Mouse (Mus musculus) G1E-ER4 (cell line): ENCODE measurements around the gene Ntn1. TPM values are rescaled to one million over a fixed set of nuclear protein-coding genes. Genes with fewer than 3 reads are reported as not detected.

ENCODE experiments used
- GATA1 ChIP-seq: IDR thresholded peaks from one replicate; pipeline ENCODE4 v1.8.0; 2012; ENCODE audit warnings: low read length, inconsistent platforms
- polyA plus RNA-seq: library from polyadenylated mRNA; stranded (reverse); fragments of >175 nt; gene quantifications from 2 replicates; pipeline ENCODE4 v1.2.3, GENCODE M21; 2012

The Ntn1 gene
- polyA plus RNA-seq, 1 experiment, result not detected

DNA sequence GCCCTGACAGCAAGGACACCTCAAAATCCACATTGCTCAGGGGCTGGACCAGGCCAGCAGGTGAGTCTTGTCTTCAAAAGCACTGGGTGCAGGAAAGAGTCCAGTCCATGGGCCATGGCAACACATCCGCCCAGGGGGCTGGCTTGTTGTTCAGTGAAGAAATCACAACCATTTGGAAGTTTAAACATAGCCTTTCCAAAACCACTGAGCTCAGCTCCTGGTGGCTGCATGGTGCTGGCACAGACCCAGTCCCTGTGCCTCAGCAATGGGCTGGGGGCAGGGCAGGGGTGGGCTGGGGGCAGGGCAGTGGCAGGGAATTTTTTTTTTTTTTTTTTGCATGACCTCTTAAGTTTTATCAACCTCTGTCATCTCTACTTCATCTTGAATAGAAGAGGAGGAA is 192.0 kb downstream of the Ntn1 start:
- TF ChIP-seq GATA1, result no peak

DNA sequence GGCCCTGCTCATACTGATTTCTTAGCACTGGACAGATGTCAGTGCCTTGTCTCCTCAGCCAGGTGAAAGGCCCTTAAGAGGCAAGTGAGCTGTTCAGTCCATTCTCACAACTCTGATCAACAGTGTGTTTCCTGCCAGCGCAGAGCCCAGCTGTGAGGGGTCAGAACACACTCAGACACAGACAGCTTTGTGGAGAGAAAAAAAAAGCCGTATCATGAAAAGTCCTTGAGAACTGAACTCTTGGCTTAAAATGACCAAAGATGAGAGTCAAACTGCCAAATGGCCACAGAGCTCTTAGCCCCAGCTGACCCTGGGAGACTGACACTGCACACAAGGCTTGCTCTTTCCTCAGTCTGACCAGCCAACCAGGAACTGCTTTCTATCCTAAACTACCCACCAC is 192.6 kb downstream of the Ntn1 start:
- TF ChIP-seq GATA1, result no peak

DNA sequence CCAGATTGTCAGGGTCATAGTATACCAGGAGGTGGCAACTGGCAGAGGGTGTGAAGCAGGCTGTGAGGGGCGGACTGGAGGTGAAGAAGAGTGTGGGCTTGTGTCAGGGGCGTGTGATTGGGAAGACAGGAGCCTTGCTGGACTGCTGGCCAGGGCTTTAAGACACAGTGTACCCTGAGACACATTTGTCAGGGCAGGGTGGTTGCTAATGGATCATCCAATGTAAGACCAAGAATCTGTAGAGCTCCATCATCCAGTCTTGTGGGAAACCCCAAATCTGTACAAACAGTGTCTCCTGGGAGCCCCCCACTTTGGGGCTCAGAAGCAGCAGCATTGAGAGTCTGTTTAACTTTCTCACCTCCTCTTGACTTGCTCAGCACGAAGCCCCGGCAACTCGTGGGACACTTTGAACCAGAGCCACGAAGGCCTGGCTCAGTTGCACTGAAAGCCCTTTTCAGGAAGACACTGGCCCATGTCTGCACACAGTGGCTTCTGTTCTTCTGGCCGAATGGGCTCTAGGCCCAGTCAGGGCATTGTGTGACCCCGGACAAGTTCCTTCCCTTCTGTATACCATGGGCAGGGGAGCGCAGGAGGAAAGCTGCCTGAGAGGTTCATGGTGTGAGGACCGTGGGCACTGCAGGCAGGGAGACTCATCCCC is 194.9 kb downstream of the Ntn1 start:
- TF ChIP-seq GATA1, result no peak

DNA sequence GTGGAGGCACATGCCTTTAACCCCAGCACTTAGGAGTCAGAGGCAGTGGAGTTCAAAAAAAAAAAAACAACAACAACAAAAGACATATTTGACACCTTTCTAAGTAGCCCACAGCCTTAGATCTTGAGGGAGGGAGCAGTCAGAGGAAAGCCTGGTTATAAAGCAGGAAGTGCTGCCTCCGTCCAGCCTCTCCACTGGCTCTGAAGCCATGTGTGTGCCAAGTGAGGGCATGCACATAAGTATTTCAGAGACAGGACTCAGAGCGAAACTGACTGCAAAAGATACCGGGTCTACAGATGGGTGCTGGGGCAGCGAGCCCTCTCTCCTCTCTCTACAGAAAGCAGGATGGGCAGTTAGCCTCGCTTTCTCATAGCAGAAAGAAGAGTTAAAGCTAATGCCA is 196.2 kb downstream of the Ntn1 start:
- TF ChIP-seq GATA1, result no peak

DNA sequence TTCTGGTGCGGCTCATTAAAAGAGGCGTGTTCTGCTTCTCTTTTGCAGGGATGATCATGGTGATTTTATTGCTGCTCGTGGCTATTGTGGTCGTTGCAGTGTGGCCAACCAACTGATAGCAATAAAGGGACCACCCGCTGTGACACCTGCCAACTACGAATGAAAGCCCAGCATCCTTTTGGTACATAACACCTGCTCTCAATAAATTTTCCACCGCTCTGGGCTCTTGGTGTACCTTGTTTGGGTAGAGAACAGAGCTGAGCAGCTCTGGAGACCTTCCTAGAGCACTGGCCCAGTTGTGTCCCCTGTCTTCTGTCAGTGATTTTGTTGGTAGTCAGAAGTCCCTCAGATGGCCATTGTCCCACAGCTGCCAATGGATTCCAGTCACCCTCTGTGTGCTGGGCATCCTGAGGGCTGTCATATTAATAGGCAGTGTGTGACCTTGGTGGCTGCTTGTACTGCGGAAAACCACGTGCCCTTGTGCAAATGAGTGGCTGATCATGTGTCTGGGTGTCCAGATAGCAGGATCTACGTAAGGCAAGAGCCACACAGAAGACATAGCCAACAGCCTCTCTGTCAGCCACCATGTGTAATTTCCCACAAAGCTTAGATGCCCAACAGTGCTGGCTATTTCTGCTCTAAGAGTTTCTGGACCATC is 196.8 kb downstream of the Ntn1 start:
- no peak for TF ChIP-seq GATA1

DNA sequence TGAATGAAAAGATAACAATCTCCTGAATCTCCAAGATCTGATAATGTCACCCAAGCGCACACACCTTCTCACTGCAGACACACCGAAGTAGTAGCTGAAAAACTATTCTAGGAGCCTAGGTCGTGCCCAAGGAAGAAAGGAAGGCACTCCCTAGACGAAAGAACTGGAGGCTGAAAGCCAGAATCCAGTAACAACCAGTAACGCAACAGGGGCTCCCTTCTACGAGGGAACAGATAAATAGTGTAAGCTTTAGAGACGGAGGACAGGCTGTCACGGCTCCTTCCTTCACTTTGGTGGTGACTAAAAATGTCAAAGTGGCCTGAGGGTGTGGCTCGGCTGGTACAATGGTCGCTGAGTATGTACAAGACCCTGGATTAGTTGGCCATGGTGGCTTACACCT is 198.1 kb downstream of the Ntn1 start:
- no peak for TF ChIP-seq GATA1

DNA sequence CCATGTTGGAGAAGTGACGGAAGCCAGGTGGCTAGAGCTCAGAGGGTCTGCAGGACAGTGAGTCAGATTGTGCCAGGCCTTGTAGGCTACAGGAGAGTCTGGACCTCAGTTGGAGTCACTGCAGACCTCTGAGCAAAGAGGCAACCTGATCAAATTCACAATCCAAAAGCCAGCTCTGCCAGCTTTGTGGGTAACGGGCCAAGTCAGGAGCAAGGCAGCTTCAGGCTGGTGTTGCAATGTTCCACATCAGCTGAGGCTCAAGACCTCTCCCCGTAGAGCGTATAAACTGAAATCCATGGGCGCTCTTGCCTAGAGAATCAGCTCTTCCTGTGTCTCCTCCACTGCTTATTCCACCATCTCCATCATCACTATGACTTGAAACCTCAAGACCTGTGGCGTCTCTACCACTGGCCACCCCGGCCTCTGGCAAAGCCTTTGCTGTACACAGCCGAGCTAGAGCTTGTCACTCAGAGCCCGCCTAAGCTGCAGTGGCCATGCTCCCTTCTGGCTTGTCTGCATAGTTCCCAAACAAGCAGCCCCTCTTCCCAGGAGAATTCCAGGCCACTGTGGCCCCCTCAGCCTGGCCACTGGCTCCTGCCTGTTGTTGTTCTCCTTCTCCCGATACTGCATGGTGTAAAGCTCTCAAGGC is 198.7 kb downstream of the Ntn1 start:
- no peak for TF ChIP-seq GATA1

DNA sequence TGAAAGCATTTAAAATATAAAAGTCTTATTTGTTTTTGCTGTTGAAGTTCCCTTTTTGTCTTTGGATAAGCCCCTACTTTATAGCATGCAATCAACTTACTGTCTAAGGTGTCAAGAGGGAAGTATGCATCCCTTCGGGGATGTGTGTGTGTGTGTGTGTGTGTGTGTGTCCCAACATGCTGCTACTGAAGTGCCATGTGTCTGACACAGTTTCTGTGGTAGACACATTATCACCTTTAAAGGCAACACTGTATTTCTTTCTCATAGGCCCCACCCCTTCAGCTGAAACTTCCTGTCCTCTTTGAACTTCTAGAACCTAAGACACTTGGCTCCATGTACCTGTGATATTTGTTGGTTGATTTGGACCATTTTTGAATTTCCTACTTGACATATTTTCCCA is 199.6 kb downstream of the Ntn1 start:
- no peak for TF ChIP-seq GATA1

DNA sequence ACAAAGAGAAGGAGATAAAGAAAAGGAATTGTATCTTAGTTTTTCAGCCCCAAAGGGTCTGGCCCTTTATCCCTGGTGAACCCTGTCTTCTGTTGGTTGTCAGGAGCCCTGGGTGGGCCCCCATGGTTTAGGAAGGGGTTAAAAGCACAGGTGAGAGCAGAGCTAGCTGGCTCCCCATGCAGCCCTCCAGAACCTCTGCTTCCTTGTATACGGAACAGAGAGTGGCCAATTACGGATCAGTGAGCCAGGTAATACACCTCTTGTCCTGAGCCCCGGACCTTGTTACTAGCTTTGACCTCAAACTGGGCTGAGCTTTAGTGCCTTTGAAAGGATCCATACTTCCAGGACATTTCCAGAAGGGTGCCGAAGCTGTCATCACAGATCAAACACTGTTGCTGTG is 200.1 kb downstream of the Ntn1 start:
- no peak for TF ChIP-seq GATA1

DNA sequence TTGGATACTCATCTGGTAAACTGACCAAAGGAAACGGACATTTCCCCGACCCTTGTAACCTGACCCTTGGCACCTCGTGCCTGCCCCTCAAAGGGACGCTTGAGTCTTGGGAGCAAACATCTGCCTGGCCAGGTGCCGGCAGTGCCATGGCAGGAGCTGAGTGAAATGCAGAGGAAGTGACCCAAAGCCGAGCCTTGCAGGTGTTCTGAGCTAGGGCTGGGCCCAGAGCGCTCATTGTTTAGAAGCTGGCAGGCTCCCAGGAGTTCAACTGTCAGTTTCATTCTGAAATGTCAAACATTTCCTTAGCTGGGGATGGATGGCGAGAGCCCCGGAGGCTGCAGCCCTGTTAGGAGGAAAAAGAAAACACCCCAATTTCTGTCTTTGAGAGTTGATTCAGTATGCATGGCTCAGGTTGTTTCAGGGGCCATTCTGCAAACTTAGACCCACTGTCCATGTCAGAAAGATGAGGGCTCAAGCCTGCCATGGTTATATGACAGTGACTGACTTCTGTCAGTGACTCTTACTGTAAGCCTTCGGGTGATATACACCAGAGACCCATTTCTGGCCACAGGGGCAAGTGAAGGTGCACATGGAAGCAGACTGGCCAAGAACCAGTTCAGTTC is 200.7 kb downstream of the Ntn1 start:
- no peak for TF ChIP-seq GATA1

DNA sequence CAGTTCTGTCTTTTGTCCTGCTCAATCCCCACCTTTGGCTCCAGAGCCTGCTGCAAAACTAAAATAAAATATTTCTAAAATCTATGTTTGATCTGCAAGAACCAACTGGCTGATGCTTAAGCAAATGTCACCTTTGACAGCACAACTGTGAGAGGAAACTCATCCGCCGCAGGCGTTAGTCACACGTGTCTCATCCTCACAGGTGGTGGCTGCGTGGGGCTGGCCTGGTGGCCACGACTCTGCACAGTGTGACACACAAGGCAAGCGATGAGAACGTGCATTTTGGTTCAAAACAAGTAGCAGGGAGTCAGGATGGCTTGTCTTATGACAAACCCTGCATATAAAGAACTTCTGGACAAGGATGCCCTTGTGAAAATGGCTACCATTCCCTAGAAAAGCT is 201.5 kb downstream of the Ntn1 start:
- TF ChIP-seq GATA1, result no peak

DNA sequence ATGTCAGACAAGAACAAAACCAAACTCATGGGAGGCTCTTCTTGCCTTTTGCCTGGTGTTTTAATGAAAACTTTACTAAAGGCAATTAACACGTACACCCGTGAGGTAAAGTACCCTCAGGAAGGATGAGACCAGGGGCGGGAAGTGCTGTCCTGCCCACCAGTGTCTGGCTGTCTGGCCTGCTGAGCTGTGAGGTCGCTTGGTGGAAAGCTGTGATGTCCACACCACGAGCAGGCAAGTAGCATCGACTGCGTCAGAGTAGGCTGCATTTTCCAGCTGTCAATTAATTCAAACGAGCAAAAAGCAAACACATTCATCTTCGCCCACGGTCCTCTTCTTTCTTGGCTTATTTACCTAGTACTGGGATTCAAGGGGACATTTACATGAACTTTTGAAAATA is 201.9 kb downstream of the Ntn1 start:
- no peak for TF ChIP-seq GATA1

DNA sequence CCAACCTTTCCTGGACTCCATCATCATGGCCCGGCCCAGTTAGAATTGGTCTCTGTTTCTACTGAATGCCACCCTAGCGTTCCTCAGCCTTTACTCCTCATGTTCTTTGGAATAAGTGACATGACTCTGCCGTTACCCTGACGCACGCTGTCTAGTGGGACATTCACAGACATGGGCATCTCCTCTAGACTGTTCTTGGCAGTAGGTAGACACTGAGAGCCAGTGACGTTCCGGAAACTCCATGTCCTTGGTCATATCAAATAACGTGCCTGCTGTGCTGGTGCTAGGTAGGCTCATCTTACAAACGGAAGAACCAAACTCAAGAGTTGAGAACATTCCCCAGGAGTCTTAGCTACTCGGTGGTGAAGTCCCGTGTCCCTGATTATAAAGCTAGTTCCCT is 203.2 kb downstream of the Ntn1 start:
- TF ChIP-seq GATA1, result no peak

DNA sequence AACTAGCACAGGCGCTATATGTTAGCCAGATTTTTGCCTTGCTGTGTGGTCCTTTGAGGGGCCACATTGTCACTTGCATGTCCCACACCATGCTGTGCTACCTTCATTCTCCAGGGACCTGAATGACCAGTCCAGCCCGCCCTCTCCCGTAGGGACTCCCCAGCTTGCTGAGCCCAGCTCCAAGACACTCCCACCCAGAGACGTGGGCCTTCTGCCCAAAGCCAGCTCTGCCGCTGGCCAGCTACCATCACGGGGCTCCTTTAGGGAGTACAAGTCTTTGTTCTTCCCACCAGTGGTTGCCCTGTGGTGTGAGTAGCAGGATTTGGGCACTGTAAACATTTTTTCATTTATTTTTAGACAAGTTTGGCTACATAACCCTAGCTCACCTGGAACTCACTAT is 204.1 kb downstream of the Ntn1 start:
- TF ChIP-seq GATA1, result no peak

DNA sequence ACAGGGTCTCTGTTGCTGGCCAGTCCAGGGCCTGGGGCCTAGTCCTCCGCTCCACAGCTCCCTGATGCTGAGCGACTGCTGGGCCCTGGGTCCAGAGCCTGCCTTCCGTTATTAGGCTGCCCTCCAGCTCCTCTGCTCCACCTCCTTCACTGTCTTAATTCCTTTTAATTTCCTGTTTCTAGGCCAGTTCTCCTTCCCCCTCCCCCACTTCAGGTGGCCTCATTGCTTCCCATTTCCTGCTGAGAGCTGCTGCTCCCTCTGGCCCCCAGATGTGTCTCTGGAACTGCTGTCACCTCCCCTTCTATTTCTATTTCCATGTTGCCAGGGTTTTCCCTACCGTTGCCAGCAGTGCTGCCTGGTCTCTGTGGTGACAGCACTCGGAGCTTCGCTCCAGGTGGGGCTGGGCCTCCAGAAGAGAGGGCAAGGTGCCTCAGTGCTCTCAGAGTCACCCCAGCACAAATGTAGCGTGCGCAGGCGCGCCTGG is 204.9 kb downstream of the Ntn1 start:
- no peak for TF ChIP-seq GATA1

DNA sequence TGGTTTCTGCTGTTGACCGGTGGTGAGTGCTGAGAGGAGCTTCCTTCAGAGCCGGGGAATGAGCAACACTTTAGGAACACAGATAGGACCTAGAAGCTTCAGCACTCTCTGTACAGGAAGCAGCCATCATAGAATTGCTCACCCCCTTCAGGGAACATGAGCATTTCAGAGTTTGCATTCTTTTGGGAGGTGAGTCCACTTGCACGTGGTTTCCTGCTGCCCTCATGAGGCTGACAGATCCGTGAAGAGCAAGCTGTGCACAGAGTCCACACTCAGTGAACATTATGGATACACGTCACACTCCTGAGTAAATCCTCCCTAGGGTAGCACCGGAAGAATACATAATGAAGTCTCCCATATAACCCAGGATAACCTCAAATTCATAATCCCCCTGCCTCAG is 205.5 kb downstream of the Ntn1 start:
- no peak for TF ChIP-seq GATA1
